Mouse (Mus musculus): Measurements from ENCODE around the gene Prss16. TPM values are rescaled to one million over a fixed set of nuclear protein-coding genes. Genes with fewer than 3 reads are reported as not detected.
A peak's percentile ranks its signal among the peaks of the same experiment; 100 is the strongest.

Gene Prss16
- polyA plus RNA-seq, 1 experiment: 0.36 TPM

DNA sequence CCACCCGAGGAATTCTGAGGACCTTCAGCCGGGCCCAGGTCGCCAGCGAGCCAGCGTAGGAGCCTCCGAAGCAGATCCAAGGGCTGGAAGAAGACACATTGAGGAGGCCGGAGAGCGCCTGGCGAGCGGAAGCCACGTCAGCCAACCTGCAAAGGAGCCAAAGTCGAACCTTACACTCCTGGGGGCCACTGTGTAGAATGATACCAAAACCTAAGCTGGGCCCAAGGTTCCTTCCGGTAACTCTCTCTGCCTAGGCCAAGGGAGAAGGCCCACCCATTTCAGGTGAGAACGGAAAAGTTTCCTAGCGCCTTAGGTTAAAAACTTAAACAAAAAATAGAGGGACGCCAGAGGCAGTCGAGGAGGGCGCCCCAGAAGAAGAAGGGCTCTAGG is 2.4 kb downstream of the Prss16 start:
- WGBS: 9% methylated on average over 18 of the region's 18 CpGs
- H3K27ac ChIP-seq (ENCODE audit: insufficient read depth, low read length): no peak overlapping the region
- no peak overlapping the region for H3K4me3 ChIP-seq (replicated peaks; ENCODE audit: insufficient read depth, low read depth, low read length)
- TF ChIP-seq POLR2A (IDR thresholded peaks at IDR 0.05; ENCODE audit: borderline replicate concordance, insufficient read depth, low read length) (no peak), CTCF (IDR thresholded peaks at IDR 0.05; ENCODE audit: borderline replicate concordance, insufficient read depth, low read depth, low read length) (no peak)
- DNase-seq: no peak
- H3K4me1 ChIP-seq (ENCODE audit: control insufficient read depth, insufficient read depth, low read length): peaks cover 5% of the 10 kb centered on the region; the same call in 1 of the 2 replicates
- peaks cover 8% of the 10 kb centered on the region; the same call in 1 of the 2 replicates for H3K27me3 ChIP-seq (ENCODE audit: control insufficient read depth, insufficient read depth, low read length)

GRCm38 (mm10) chr13:22006334-22007120 is 3.0 kb downstream of the Prss16 start:
- WGBS: under 1% methylated on average over 38 of the region's 38 CpGs
- DNase-seq: peak in 1 of 2 experiments; percentile 30
- TF ChIP-seq POLR2A (IDR thresholded peaks at IDR 0.05; ENCODE audit: borderline replicate concordance, insufficient read depth, low read length) (no peak), CTCF (IDR thresholded peaks at IDR 0.05; ENCODE audit: borderline replicate concordance, insufficient read depth, low read depth, low read length) (no peak)

GRCm38 (mm10) chr13:22005605-22006333 is 3.8 kb downstream of the Prss16 start:
- DNase-seq: peak in 1 of 2 experiments; percentile 46
- under 1% methylated on average over 45 of the region's 45 CpGs for whole genome bisulfite sequencing

More at GRCm38 (mm10) chr13:22006334-22007120, 3.0 kb downstream of the Prss16 start:
- Histone ChIP-seq H3K27ac (ENCODE audit: insufficient read depth, low read length) (no peak overlapping the region), H3K4me1 (ENCODE audit: control insufficient read depth, insufficient read depth, low read length) (peaks cover 5% of the 10 kb centered on the region; the same call in 1 of the 2 replicates), H3K27me3 (ENCODE audit: control insufficient read depth, insufficient read depth, low read length) (peaks cover 8% of the 10 kb centered on the region; the same call in 1 of the 2 replicates), H3K4me3 (replicated peaks; ENCODE audit: insufficient read depth, low read depth, low read length) (peak overlapping the region; percentile 54)

DNA sequence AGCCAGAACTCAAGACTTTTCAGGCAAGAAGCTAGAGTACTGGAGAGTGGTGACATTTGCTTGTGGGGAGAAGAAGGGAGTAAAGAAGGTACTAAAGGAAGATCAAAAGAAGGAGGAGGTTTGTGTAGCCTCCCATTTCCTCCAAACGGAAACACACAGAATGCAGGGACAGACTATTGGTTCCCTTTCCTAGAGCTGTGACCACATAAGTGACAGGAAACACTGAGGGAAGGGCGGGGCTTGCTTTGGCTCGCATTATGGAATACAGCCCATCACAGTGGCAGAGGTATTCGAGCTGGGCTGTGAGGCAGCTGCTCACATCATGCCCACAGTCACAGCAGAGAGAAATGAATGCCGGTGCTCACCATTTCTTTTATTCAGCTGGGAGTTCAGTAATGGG is 7.7 kb downstream of the Prss16 start:
- peaks cover 14% of the 10 kb centered on the region; the same call in 1 of the 2 replicates for H3K27me3 ChIP-seq (ENCODE audit: control insufficient read depth, insufficient read depth, low read length)
- no peak for TF ChIP-seq CTCF (IDR thresholded peaks at IDR 0.05; ENCODE audit: borderline replicate concordance, insufficient read depth, low read depth, low read length)
- no peak for TF ChIP-seq POLR2A (IDR thresholded peaks at IDR 0.05; ENCODE audit: borderline replicate concordance, insufficient read depth, low read length)
- H3K4me3 ChIP-seq (replicated peaks; ENCODE audit: insufficient read depth, low read depth, low read length): no peak overlapping the region
- H3K4me1 ChIP-seq (ENCODE audit: control insufficient read depth, insufficient read depth, low read length): peaks cover 5% of the 10 kb centered on the region; the same call in 1 of the 2 replicates
- no peak for DNase-seq
- 23% methylated on average over 5 of the region's 5 CpGs for WGBS
- no peak overlapping the region for H3K27ac ChIP-seq (ENCODE audit: insufficient read depth, low read length)

More at GRCm38 (mm10) chr13:22005605-22006333, 3.8 kb downstream of the Prss16 start:
- Histone ChIP-seq H3K27me3 (ENCODE audit: control insufficient read depth, insufficient read depth, low read length) (peaks cover 10% of the 10 kb centered on the region; the same call in 1 of the 2 replicates), H3K4me3 (replicated peaks; ENCODE audit: insufficient read depth, low read depth, low read length) (peak overlapping the region; percentile 54), H3K4me1 (ENCODE audit: control insufficient read depth, insufficient read depth, low read length) (peaks cover 5% of the 10 kb centered on the region; the same call in 1 of the 2 replicates), H3K27ac (ENCODE audit: insufficient read depth, low read length) (no peak overlapping the region)
- TF ChIP-seq CTCF (IDR thresholded peaks at IDR 0.05; ENCODE audit: borderline replicate concordance, insufficient read depth, low read depth, low read length) (no peak), POLR2A (IDR thresholded peaks at IDR 0.05; ENCODE audit: borderline replicate concordance, insufficient read depth, low read length) (no peak)

DNA sequence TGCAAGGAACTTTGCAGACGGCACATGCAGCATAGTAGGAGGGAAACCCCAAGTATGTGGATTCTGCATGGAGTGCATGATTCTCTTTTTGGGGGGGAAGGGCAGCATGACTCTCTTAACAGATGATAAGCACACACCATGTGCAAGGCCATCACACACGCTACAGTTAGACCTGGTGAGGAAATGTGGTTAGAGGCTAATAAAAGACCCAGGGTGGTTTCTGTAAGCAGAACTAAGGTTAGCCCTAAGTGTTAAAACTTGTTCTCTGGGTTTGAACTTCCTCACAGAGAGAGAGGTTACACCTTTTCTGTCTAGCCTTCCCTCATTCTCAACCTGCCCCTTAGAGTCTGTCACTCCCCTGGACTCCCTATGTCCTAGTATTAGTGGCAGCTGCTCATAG is 8.2 kb downstream of the Prss16 start:
- H3K27me3 ChIP-seq (ENCODE audit: control insufficient read depth, insufficient read depth, low read length): peaks cover 17% of the 10 kb centered on the region; the same call in 1 of the 2 replicates
- no peak overlapping the region for H3K27ac ChIP-seq (ENCODE audit: insufficient read depth, low read length)
- peaks cover under 1% of the 10 kb centered on the region; the same call in 1 of the 2 replicates for H3K4me1 ChIP-seq (ENCODE audit: control insufficient read depth, insufficient read depth, low read length)
- 76% methylated on average over 2 of the region's 2 CpGs for WGBS
- DNase-seq: no peak
- TF ChIP-seq CTCF (IDR thresholded peaks at IDR 0.05; ENCODE audit: borderline replicate concordance, insufficient read depth, low read depth, low read length): no peak
- no peak for TF ChIP-seq POLR2A (IDR thresholded peaks at IDR 0.05; ENCODE audit: borderline replicate concordance, insufficient read depth, low read length)
- H3K4me3 ChIP-seq (replicated peaks; ENCODE audit: insufficient read depth, low read depth, low read length): no peak overlapping the region

DNA sequence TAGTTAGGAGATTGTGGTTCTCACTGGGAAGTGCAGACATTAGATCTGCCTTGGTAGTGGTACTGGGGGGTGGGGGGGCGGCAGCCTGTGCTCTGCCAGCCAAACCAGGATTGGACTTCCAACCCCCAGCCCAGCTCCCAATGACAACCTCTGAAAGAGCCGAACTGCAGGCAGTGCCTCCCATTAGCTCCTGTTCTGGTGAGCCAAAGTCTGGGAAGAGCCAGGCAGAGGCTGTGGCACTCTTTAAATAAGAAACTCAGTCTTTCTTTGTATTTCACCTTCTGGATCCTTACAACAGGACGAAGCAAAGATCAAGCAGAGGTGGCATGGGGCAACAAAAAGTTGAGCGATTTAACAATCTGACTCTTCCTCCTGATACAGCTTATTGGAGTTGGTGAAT is 10.4 kb downstream of the Prss16 start:
- H3K4me1 ChIP-seq (ENCODE audit: control insufficient read depth, insufficient read depth, low read length): no peaks in the 10 kb centered on the region
- H3K27ac ChIP-seq (ENCODE audit: insufficient read depth, low read length): no peak overlapping the region
- 32% methylated on average over 4 of the region's 4 CpGs for WGBS
- no peak for TF ChIP-seq CTCF (IDR thresholded peaks at IDR 0.05; ENCODE audit: borderline replicate concordance, insufficient read depth, low read depth, low read length)
- TF ChIP-seq POLR2A (IDR thresholded peaks at IDR 0.05; ENCODE audit: borderline replicate concordance, insufficient read depth, low read length): no peak
- H3K4me3 ChIP-seq (replicated peaks; ENCODE audit: insufficient read depth, low read depth, low read length): no peak overlapping the region
- peaks cover 17% of the 10 kb centered on the region; the same call in 1 of the 2 replicates for H3K27me3 ChIP-seq (ENCODE audit: control insufficient read depth, insufficient read depth, low read length)
- no peak for DNase-seq

GRCm38 (mm10) chr13:21998412-21998811 is 11.1 kb downstream of the Prss16 start:
- TF ChIP-seq CTCF (IDR thresholded peaks at IDR 0.05; ENCODE audit: borderline replicate concordance, insufficient read depth, low read depth, low read length) (no peak), POLR2A (IDR thresholded peaks at IDR 0.05; ENCODE audit: borderline replicate concordance, insufficient read depth, low read length) (no peak)
- H3K27ac ChIP-seq (ENCODE audit: insufficient read depth, low read length): no peak overlapping the region
- no peak for DNase-seq
- H3K4me1 ChIP-seq (ENCODE audit: control insufficient read depth, insufficient read depth, low read length): no peaks in the 10 kb centered on the region
- 35% methylated on average over 3 of the region's 3 CpGs for WGBS
- H3K27me3 ChIP-seq (ENCODE audit: control insufficient read depth, insufficient read depth, low read length): peaks cover 17% of the 10 kb centered on the region; the same call in 1 of the 2 replicates
- H3K4me3 ChIP-seq (replicated peaks; ENCODE audit: insufficient read depth, low read depth, low read length): no peak overlapping the region
